Mouse (Mus musculus) heart, embryonic 14.5 days (tissue): ENCODE data around the gene Uba5. TPM values are rescaled to one million over a fixed set of nuclear protein-coding genes. Genes with fewer than 3 reads are reported as not detected.

Source experiments
- ATAC-seq: fragments of 200-750 bp; cut with Nextera tagmentation; 2 replicates; pipeline ENCODE4 v1.8.0; 2017; ENCODE audit warnings: low read depth, moderate TSS enrichment; ENCODE audit not compliant: insufficient number of reproducible peaks, insufficient read depth, low FRiP score
- H3K27ac ChIP-seq, 2 experiments: fragments of 200-500 bp in 1 of 2; fragments of 300-500 bp in 1 of 2; sonication (generic) in 1 of 2; replicated peaks in 1 of 2; 2 replicates each; pipeline ENCODE4 v1.5.1; 2012 to 2014; ENCODE audit warnings: low read depth in 2 of 2, low read length in 2 of 2, control low read depth in 1 of 2, mild to moderate bottlenecking in 1 of 2, mixed read lengths in 1 of 2; ENCODE audit not compliant: control insufficient read depth in 1 of 2, insufficient read depth in 1 of 2
- H3K27me3 ChIP-seq: fragments of 300-500 bp; sonication (generic); 2 replicates; pipeline ENCODE4 v1.6.1; 2014; ENCODE audit warnings: mild to moderate bottlenecking, low read length, control low read depth; ENCODE audit not compliant: control insufficient read depth, insufficient read depth
- H3K36me3 ChIP-seq: fragments of 300-500 bp; sonication (generic); 2 replicates; pipeline ENCODE4 v1.6.1; 2014; ENCODE audit warnings: mild to moderate bottlenecking, control low read depth, low read length, mixed read lengths; ENCODE audit not compliant: control insufficient read depth, insufficient read depth
- H3K4me1 ChIP-seq, 2 experiments: fragments of 200-500 bp in 1 of 2; fragments of 300-500 bp in 1 of 2; sonication (generic) in 1 of 2; 2 replicates each; pipeline ENCODE4 v1.6.1; 2012 to 2014; ENCODE audit warnings: low read length in 2 of 2, control low read depth in 1 of 2, mixed read lengths in 1 of 2; ENCODE audit not compliant: control insufficient read depth in 2 of 2, insufficient read depth in 2 of 2
- H3K4me2 ChIP-seq: fragments of 300-500 bp; sonication (generic); 2 replicates; pipeline ENCODE4 v1.6.1; 2014; ENCODE audit warnings: mild to moderate bottlenecking, low read length
- H3K4me3 ChIP-seq, 2 experiments: fragments of 200-500 bp in 1 of 2; fragments of 300-500 bp in 1 of 2; sonication (generic) in 1 of 2; 2 replicates each; pipeline ENCODE4 v1.5.1; 2012 to 2014; ENCODE audit warnings: low read length in 2 of 2, mild to moderate bottlenecking in 2 of 2, control low read depth in 1 of 2, low read depth in 1 of 2, moderate library complexity in 1 of 2; ENCODE audit not compliant: control insufficient read depth in 1 of 2, insufficient read depth in 1 of 2
- H3K9ac ChIP-seq: fragments of 300-500 bp; sonication (generic); 2 replicates; pipeline ENCODE4 v1.6.1; 2014; ENCODE audit warnings: mild to moderate bottlenecking, low read length
- H3K9me3 ChIP-seq: fragments of 300-500 bp; sonication (generic); 2 replicates; pipeline ENCODE4 v1.6.1; 2016; ENCODE audit warnings: low read length, control low read depth; ENCODE audit not compliant: control insufficient read depth
- WGBS: fragments of 180-500 bp; shearing (Covaris S2); extraction: QIAGEN DNeasy Blood & Tissue Kit; methylation state at CpG from one replicate; pipeline ENCODE4 v1.1.7; 2014; 5-methylcytosine and 5-hydroxymethylcytosine counted together
- polyA plus RNA-seq: library from polyadenylated mRNA; unstranded; fragments of >200 nt; fragmentation: Nextera tagmentation; extraction: Ambion mirVana; gene quantifications from 2 replicates; pipeline ENCODE4 v1.2.1, GENCODE M21; 2014

Gene Uba5
- polyA plus RNA-seq, 1 experiment from 2014 or later: 46.2 TPM

DNA sequence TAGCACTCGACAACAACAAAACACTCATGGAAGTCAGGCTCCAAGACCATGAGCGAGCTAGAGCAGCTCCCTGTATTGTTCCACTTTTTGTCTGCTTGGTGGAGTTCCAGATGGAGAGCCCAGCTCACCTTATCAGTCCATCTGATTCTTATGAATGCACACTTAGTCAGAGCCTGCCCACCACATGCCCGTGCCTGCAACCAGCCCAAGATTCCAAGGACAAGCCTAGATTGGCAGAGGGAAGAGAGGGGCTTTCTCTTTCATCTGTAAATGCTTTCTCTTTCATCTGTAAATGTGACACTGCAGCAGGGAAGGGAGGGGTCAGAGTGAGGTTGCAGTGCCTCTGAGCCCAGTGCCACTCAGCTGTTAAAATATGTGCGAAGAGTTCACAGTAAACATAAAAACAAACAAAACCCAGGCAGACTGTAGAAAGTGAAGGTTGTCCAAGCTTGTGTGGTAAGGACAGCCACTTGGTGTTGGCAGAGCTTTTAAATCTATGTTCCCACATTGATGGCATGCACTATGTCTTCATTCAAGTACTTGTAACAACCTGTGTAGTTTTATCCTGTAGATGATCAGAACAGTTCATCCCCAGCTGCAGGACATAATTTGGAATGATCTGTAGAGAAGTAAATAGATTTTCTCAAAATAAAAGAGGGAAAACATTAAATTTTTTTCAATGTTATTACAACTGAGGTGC lies 22.9 kb upstream of the Uba5 start:
- no peak for ATAC-seq
- H3K9ac ChIP-seq: no peak overlapping the region
- 67% methylated on average over 4 of the region's 4 CpGs for WGBS
- H3K4me3 ChIP-seq: no peak overlapping the region
- H3K4me2 ChIP-seq: no peak overlapping the region
- no peak overlapping the region for H3K27ac ChIP-seq
- H3K36me3 ChIP-seq: peaks cover 22% of the 10 kb centered on the region
- H3K4me1 ChIP-seq: peaks cover 0 to 7% of the 10 kb centered on the region in 2 experiments; a peak in 2 of 4 replicates
- H3K27me3 ChIP-seq: no peaks in the 10 kb centered on the region
- H3K9me3 ChIP-seq: no peaks in the 10 kb centered on the region

- Histone ChIP-seq H3K4me2 (no peak overlapping the region), H3K4me1 (no peaks in the 10 kb centered on the region), H3K27ac (no peak overlapping the region), H3K9ac (no peak overlapping the region), H3K36me3 (peaks cover 18% of the 10 kb centered on the region), H3K27me3 (no peaks in the 10 kb centered on the region), H3K4me3 (no peak overlapping the region), H3K9me3 (no peaks in the 10 kb centered on the region)
- 67% methylated on average over 3 of the region's 3 CpGs for WGBS
- no peak for ATAC-seq
Measured at GRCm38 (mm10) chr9:104080038-104080437, 17.1 kb upstream of the Uba5 start.

GRCm38 (mm10) chr9:104079379-104079778 lies 16.4 kb upstream of the Uba5 start:
- Histone ChIP-seq H3K9me3 (no peaks in the 10 kb centered on the region), H3K36me3 (peaks cover 14% of the 10 kb centered on the region), H3K4me3 (no peak overlapping the region), H3K9ac (no peak overlapping the region), H3K4me1 (no peaks in the 10 kb centered on the region), H3K27me3 (no peaks in the 10 kb centered on the region), H3K27ac (no peak overlapping the region), H3K4me2 (no peak overlapping the region)
- ATAC-seq: no peak
- 47% methylated on average over 5 of the region's 5 CpGs for WGBS

DNA sequence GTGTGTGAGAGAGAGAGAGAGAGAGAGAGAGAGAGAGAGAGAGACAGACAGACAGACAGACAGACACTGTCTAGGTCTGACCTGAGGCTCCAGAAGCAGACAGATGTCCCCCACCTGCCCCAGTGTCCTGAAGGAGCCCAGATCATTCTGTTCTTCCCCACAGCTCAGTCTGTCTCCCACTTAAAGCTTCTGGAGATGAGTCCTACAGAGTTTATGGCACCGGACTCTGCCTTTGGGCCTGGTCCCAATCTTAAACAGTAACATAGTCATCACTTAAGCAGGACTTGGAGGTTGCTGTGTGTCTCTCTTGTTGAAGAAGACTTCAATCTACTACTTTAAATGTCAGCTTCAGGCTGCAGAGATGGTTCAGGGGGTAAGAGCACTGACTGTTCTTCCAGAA lies 15.8 kb upstream of the Uba5 start:
- Histone ChIP-seq H3K9me3 (no peaks in the 10 kb centered on the region), H3K27ac (no peak overlapping the region), H3K4me1 (no peaks in the 10 kb centered on the region), H3K27me3 (no peaks in the 10 kb centered on the region), H3K9ac (no peak overlapping the region), H3K4me3 (no peak overlapping the region), H3K36me3 (peaks cover 12% of the 10 kb centered on the region; the same call in 1 of the 2 replicates), H3K4me2 (no peak overlapping the region)
- 100% methylated on average over 1 of the region's 1 CpGs for WGBS
- ATAC-seq: no peak

GRCm38 (mm10) chr9:104075808-104076207 lies 12.9 kb upstream of the Uba5 start:
- no peak for ATAC-seq
- 66% methylated on average over 2 of the region's 2 CpGs for WGBS
- no peaks in the 10 kb centered on the region for H3K27me3 ChIP-seq
- H3K4me1 ChIP-seq: no peaks in the 10 kb centered on the region
- no peaks in the 10 kb centered on the region for H3K9me3 ChIP-seq
- no peak overlapping the region for H3K9ac ChIP-seq
- H3K4me3 ChIP-seq: no peak overlapping the region
- 0 out of 2 replicates have a peak, but pooled peaks cover 5% of the 10 kb centered on the region for H3K36me3 ChIP-seq
- no peak overlapping the region for H3K4me2 ChIP-seq
- H3K27ac ChIP-seq: no peak overlapping the region

DNA sequence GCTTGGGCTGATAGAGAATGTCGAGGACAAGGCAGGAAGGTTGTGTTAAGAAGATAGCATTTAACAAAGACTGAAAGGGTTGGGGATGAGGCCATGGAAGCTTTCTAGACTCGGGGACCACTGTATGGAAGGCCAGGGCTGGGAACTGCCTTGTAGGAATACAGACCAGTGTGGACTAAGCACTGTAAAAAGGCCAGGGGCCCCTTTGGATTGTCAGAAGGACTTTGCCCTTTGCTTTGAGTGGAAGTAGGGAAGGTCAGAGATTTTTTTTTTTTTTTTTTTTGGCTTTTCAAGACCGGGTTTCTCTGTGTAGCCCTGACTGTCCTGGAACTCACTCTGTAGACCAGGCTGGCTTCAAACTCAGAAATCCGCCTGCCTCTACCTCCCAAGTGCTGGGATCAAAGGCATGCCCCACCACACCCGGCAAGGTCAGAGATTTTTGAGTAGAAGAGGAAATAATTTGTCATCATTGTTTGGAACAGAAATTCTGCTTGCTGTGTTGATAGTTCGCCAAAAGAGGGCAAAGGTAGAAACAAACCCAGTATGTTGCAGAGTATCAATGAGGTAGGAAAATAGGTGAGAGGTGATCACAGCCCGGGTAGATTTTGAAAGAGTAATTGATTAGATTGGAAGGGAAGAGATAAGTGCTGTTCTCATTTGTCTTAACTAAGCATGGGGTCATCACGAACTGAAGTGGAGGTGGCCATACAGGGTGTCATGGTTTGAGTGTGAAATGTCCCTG lies 8.1 kb upstream of the Uba5 start:
- 67% methylated on average over 8 of the region's 8 CpGs for WGBS
- H3K4me2 ChIP-seq: no peak overlapping the region
- no peak for ATAC-seq

GRCm38 (mm10) chr9:104070241-104070640 lies 7.3 kb upstream of the Uba5 start:
- H3K9me3 ChIP-seq: no peaks in the 10 kb centered on the region
- no peaks in the 10 kb centered on the region for H3K27me3 ChIP-seq
- WGBS: 41% methylated on average over 4 of the region's 4 CpGs

More for the DNA sequence above, 8.1 kb upstream of the Uba5 start:
- no peak overlapping the region for H3K4me3 ChIP-seq
- H3K36me3 ChIP-seq: 0 out of 2 replicates have a peak, but pooled peaks cover 5% of the 10 kb centered on the region
- H3K9me3 ChIP-seq: no peaks in the 10 kb centered on the region
- H3K27ac ChIP-seq: no peak overlapping the region
- no peaks in the 10 kb centered on the region for H3K27me3 ChIP-seq
- no peak overlapping the region for H3K9ac ChIP-seq
- H3K4me1 ChIP-seq: no peaks in the 10 kb centered on the region

More at GRCm38 (mm10) chr9:104070241-104070640, 7.3 kb upstream of the Uba5 start:
- no peak overlapping the region for H3K27ac ChIP-seq
- no peak overlapping the region for H3K9ac ChIP-seq
- ATAC-seq: no peak
- H3K4me1 ChIP-seq: no peaks in the 10 kb centered on the region
- no peak overlapping the region for H3K4me3 ChIP-seq
- H3K4me2 ChIP-seq: no peak overlapping the region
- 0 out of 2 replicates have a peak, but pooled peaks cover 5% of the 10 kb centered on the region for H3K36me3 ChIP-seq
